Mouse (Mus musculus) gastrocnemius, postnatal 10 days (tissue): ENCODE measurements around the gene Cd177. TPM values are rescaled to one million over a fixed set of nuclear protein-coding genes. Genes with fewer than 3 reads are reported as not detected.

ENCODE experiments used
- total RNA-seq, 2 experiments: library from RNA; stranded (reverse); gene quantifications; 2 replicates each; pipeline ENCODE4 v1.2.3; 2021

The Cd177 gene
- total RNA-seq, 2 experiments from 2014 or later: 0.77 TPM; not detected in 1

Other genes starting within 250 kb of the Cd177 start
- not detected for gene AC161166.1, start 247.9 kb downstream of the Cd177 start, total RNA-seq
- gene Irgq, start 229.6 kb downstream of the Cd177 start, total RNA-seq: 10 to 100 TPM; 12.8 to 15.3 TPM
- not detected for gene Pinlyp, start 214.2 kb downstream of the Cd177 start, total RNA-seq
- 10 to 100 TPM; 22.5 to 26.3 TPM for gene Xrcc1, start 214.0 kb downstream of the Cd177 start, total RNA-seq
- gene Ethe1, start 172.8 kb downstream of the Cd177 start, total RNA-seq: 10 to 100 TPM in 1 of 2 experiments, 1 to 10 TPM in 1; 9.4 to 10.0 TPM
- under 1 TPM; 0.59 to 0.95 TPM for gene Zfp575, start 172.7 kb downstream of the Cd177 start, total RNA-seq
- under 1 TPM; 0.77 to 0.80 TPM for gene Phldb3, start 149.5 kb downstream of the Cd177 start, total RNA-seq
- not detected for gene Lypd3, start 123.8 kb downstream of the Cd177 start, total RNA-seq
- not detected for gene Tex101, start 83.6 kb downstream of the Cd177 start, total RNA-seq
- gene BC049730, start 51.1 kb downstream of the Cd177 start, total RNA-seq: not detected
- gene Gm4763, start 33.4 kb downstream of the Cd177 start, total RNA-seq: not detected
- not detected for gene Ceacam10, start 16.9 kb upstream of the Cd177 start, total RNA-seq
- 1 to 10 TPM in 1 of 2 experiments, not detected in 1; 1.7 TPM for gene Gm9844, start 101.9 kb upstream of the Cd177 start, total RNA-seq
- not detected for gene Lypd4, start 109.6 kb upstream of the Cd177 start, total RNA-seq
- gene Dmrtc2, start 109.7 kb upstream of the Cd177 start, total RNA-seq: not detected
- 100 to 1,000 TPM; 680 to 704 TPM for gene Rps19, start 124.1 kb upstream of the Cd177 start, total RNA-seq
- gene Cd79a, start 137.1 kb upstream of the Cd177 start, total RNA-seq: 1 to 10 TPM in 1 of 2 experiments, under 1 TPM in 1; 0.21 to 1.6 TPM
- 10 to 100 TPM; 40.7 to 64.0 TPM for gene Arhgef1, start 142.6 kb upstream of the Cd177 start, total RNA-seq
- gene Gm4881, start 184.2 kb upstream of the Cd177 start, total RNA-seq: not detected
- 100 to 1,000 TPM; 163 to 166 TPM for gene Rabac1, start 212.4 kb upstream of the Cd177 start, total RNA-seq
- 1 to 10 TPM; 1.9 to 4.0 TPM for gene Atp1a3, start 245.6 kb upstream of the Cd177 start, total RNA-seq